Mouse (Mus musculus) CH12.LX (cell line): ENCODE results near the gene Zbtb14. TPM values are rescaled to one million over a fixed set of nuclear protein-coding genes. Genes with fewer than 3 reads are reported as not detected.

ENCODE experiments used
- DNase-seq: peaks from one replicate; pipeline ENCODE4 v3.0.0-alpha.2; 2013; ENCODE audit errors: extremely low read depth
- H3K27ac ChIP-seq: 2 replicates; pipeline ENCODE4 v1.5.1; 2012; ENCODE audit warnings: low read depth, mild to moderate bottlenecking, control low read depth, moderate library complexity; ENCODE audit not compliant: insufficient read depth
- H3K27me3 ChIP-seq: replicated peaks from 2 replicates; pipeline ENCODE3; 2012; ENCODE audit warnings: inconsistent platforms
- H3K36me3 ChIP-seq, 2 experiments: replicated peaks in 1 of 2; 2 replicates each; pipeline versions ENCODE3 to v1.6.1; 2012; ENCODE audit warnings: inconsistent platforms in 1 of 2, low read length in 1 of 2, mild to moderate bottlenecking in 1 of 2, mixed read lengths in 1 of 2, moderate library complexity in 1 of 2; ENCODE audit not compliant: control insufficient read depth in 1 of 2, insufficient read depth in 1 of 2
- H3K4me1 ChIP-seq, 2 experiments: 2 replicates each; pipeline ENCODE4 v1.6.1; 2012; ENCODE audit warnings: inconsistent platforms in 1 of 2, moderate library complexity in 1 of 2; ENCODE audit not compliant: insufficient read depth in 2 of 2, control insufficient read depth in 1 of 2
- H3K4me2 ChIP-seq: 2 replicates; pipeline ENCODE4 v1.6.1; 2012; ENCODE audit warnings: low read depth, mild to moderate bottlenecking, control low read depth; ENCODE audit not compliant: poor library complexity, insufficient read depth, severe bottlenecking
- H3K4me3 ChIP-seq, 3 experiments: fragments of 150-350 bp in 1 of 3; sonication (generic) in 1 of 3; replicated peaks in 1 of 3; 2 replicates each; pipeline versions ENCODE3 to v1.5.1; 2011 to 2012; ENCODE audit warnings: low read depth in 2 of 3, low read length in 2 of 3, mild to moderate bottlenecking in 2 of 3, moderate library complexity in 2 of 3, control low read depth in 1 of 3, improper control_type of control experiment in 1 of 3, inconsistent platforms in 1 of 3, mixed read lengths in 1 of 3; ENCODE audit not compliant: poor library complexity in 1 of 3
- H3K79me2 ChIP-seq: replicated peaks from 2 replicates; pipeline ENCODE4 v1.6.1; 2012; ENCODE audit warnings: mild to moderate bottlenecking, moderate library complexity; ENCODE audit not compliant: control insufficient read depth, poor library complexity, insufficient read depth, severe bottlenecking; ENCODE audit errors: extremely low read depth
- H3K9ac ChIP-seq: 2 replicates; pipeline ENCODE4 v1.6.1; 2012; ENCODE audit warnings: low read depth, mild to moderate bottlenecking, control low read depth, moderate library complexity; ENCODE audit not compliant: insufficient read depth
- H3K9me3 ChIP-seq: replicated peaks from 2 replicates; pipeline ENCODE3; 2012; ENCODE audit warnings: low read length, inconsistent platforms, mixed read lengths
- JUND ChIP-seq: conservative IDR thresholded peaks from 2 replicates; pipeline ENCODE4 v1.6.1; 2011; ENCODE audit warnings: low read depth, low read length, improper control_type of control experiment
- dilution Hi-C: fragments of 300-500 bp; cut with MboI; formaldehyde crosslinking; loops from 2 replicates; pipeline ENCODE4 v1.14.3; 2020; ENCODE audit warnings: low sequenced_read_pairs; ENCODE audit not compliant: extremely low pct_unique_long_range_greater_than_20kb, extremely low pct_ligation_motif_present
- in situ Hi-C: fragments of 300-500 bp; cut with MboI; formaldehyde crosslinking; loops from 3 replicates; pipeline ENCODE4 v1.14.3; 2019; ENCODE audit warnings: low sequenced_read_pairs, low pct_ligation_motif_present, low pct_unique_long_range_greater_than_20kb, mixed read lengths
- polyA plus RNA-seq: library from polyadenylated mRNA; unstranded; fragments of >175 nt; gene quantifications from 2 replicates; pipeline ENCODE4 v1.2.1, GENCODE M21; 2012; ENCODE audit warnings: low read depth; ENCODE audit not compliant: insufficient read length
- total RNA-seq, 2 experiments: library from RNA; depleted of rRNA; stranded (reverse); fragments of 300-350 nt in 1 of 2; fragments of >200 nt in 1 of 2; gene quantifications; 2 replicates each; pipeline ENCODE4 v1.2.3; 2012 to 2014

The Zbtb14 gene
- total and polyA plus RNA-seq, 3 experiments, result 6.9 to 9.4 (median 8.8) TPM

GRCm38 (mm10) chr17:69439571-69440480, 57.0 kb downstream of the Zbtb14 start:
- Histone ChIP-seq H3K9me3 (peaks cover 20% of the 10 kb centered on the region), H3K9ac (no peak overlapping the region), H3K4me2 (no peak overlapping the region), H3K79me2 (no peaks in the 10 kb centered on the region), H3K27ac (no peak overlapping the region), H3K27me3 (no peaks in the 10 kb centered on the region), H3K36me3 (no peaks in the 10 kb centered on the region), H3K4me3 (no peak overlapping the region), H3K4me1 (peaks cover 0 to 31% of the 10 kb centered on the region in 2 experiments; a peak in 2 of 4 replicates)
- in situ Hi-C loops, result no loop called here
- dilution Hi-C loops, result no loop called here
- no peak for TF ChIP-seq JUND
- DNase-seq, result no peak

Other genes with a start within 250 kb of the Zbtb14 start
- gene Akain1, start 56.3 kb downstream of the Zbtb14 start, total RNA-seq (2012; rRNA removed), result not detected in 2 replicates
- not detected in 2 replicates for gene Akain1, start 56.3 kb downstream of the Zbtb14 start, total RNA-seq (2014; rRNA removed)
- not detected in 2 replicates for gene Akain1, start 56.3 kb downstream of the Zbtb14 start, polyA plus RNA-seq